Mouse (Mus musculus) thymus, postnatal 0 days (tissue): ENCODE measurements around the gene Pkd1l1. TPM values are rescaled to one million over a fixed set of nuclear protein-coding genes. Genes with fewer than 3 reads are reported as not detected.

Source experiments
- DNase-seq: peaks from one replicate; pipeline ENCODE4 v3.0.0-alpha.2; 2015; ENCODE audit warnings: low spot score
- polyA plus RNA-seq: library from polyadenylated mRNA; unstranded; fragments of >200 nt; fragmentation: Nextera tagmentation; extraction: Ambion mirVana; gene quantifications from 2 replicates; pipeline ENCODE4 v1.2.1, GENCODE M21; 2015

Gene Pkd1l1
- polyA plus RNA-seq: 0.01 and 0.05 TPM in 2 replicates

DNA sequence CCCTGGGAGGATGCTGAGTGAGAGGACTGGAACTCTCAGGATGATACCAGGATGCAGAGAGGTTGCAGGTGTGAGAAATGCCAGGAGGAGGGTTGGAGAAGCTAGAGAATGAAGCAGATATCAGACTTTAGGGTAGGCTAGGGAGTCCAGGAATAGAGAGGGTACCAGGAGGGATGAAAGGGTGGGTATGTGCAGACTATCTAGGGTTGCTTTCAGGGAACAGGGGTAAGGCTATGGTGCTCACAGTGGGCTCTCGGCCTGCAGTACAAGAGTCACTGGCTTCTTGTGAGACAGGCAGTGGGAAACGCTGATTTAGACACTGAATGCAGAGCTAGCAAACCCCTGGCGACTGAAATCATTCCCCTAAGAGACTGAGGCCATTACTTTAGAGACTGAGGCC, at the start of gene Pkd1l1:
TSS of gene Pkd1l1 (minus strand) at position 101 of the 400 bp plus-strand sequence.
- DNase-seq: no peak

DNA sequence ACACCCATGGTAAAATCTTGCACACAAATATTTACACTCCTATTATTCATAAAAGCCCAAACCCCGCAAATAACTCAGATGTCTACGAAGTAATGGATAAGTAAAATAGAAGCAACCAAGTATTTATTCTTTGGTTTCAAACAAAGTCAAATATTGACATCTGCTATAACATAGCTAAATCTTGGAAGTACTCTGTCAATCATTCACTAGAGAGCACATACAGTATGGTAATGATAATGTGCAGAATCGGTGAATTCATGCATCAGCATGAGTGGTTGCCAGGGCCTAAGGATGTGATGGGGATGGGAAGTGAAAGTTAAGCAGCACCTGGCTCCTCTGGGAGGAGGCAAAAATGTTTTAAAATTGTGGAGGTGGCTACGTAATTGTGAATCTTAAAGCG, 47.1 kb upstream of the Pkd1l1 start:
- no peak for DNase-seq

DNA sequence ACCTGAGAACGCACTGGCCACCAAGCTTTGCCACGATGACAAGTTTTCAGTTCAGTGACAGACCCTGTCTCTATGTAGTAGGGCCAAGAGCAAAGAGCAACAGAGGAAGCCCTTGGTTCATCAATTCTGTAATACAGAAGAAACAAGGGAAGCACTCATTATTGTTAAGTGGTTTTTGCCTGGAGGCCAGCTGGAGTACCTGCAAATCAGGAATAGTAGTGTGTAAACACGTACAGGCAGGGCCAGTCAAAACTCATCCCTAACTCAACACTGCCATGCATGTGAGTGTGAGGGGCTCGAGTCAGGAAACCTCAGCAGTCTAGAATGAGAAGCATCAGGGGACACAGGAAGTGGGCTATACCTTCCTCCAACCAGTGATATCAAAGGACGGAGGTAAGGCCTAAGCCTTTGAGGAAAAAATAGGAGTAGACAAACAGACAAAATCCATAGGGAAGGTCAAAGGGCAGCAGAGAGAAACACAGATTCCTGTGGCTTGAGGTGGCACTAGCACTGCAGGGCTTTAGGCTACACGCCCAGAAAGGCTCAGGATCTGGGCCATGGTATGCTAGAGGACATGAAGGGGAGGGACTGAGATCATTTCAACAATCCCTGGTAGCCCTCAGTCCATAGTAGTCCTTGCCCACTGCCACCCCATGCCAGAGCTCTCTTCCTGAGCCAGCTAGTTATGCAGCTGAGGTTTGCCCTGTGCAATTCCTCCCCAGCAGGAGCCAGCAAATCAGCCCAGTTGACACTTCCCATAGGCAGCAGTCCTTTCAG, 45.6 kb upstream of the Pkd1l1 start:
- DNase-seq: no peak

DNA sequence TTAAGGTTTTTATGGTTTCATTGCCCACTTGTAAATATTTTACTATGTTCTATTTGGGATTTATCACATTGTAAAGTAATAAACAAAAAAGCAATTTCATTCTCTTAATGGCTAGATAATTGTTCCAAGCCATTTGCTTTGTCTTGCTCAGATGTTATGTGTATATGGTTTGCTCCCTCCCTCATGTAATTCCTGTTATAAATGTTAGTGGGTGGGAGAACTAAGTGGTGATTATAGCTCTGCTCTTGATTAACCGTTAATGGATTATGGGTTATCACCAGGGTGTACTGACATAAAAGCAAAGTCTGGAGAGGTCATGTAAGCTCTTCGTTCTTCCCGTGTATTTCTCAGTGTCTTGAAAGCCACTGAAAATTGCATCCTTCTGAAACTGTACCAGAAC, 41.7 kb upstream of the Pkd1l1 start:
- DNase-seq: no peak

DNA sequence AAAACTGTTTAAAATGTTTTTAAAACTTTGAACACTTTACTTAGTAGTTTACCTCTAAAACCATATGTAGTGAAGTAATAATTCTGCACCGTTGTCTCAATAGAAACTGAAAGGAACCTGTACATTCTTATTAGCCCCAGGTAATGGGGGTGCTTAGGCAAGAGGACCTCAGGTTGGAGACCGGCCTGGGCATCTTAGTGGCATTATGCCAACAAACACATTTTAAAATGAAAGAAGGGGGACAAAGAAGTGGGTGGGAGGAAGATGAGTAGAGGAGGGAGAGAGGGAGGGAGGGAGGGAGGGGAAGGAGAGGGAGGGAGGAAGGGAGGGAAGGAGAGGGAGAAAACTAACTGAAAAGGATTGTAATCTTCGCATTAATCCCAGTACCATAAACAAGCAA, 38.3 kb upstream of the Pkd1l1 start:
- no peak for DNase-seq

DNA sequence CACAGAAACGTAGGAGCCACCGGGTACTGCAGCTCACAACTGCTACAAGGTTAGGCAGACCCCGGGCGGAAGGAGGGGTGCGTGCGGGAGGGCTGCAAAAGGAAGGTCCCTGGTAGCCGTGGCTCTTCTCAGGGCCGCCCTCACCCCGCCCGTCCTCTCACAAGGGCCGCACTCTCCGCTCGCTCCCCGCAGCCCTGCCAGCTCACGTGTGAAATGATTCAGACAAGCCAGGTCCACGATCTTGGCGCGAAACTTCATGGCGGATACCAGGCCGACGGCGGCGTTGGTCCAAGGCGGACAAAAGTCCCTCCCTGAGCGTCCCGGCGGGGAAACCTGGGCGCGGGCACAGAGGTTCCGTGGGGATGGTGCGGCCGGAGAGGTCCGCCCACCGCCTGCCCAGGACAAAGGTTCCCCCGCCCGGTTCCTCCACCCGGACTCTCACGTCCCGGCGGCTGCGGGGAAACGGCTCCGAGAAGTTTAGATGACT, 37.8 kb upstream of the Pkd1l1 start, which contains the start of gene Hus1:
TSS of gene Hus1 (minus strand) at position 339 of the 487 bp plus-strand sequence.
- peak; percentile 65 for DNase-seq

DNA sequence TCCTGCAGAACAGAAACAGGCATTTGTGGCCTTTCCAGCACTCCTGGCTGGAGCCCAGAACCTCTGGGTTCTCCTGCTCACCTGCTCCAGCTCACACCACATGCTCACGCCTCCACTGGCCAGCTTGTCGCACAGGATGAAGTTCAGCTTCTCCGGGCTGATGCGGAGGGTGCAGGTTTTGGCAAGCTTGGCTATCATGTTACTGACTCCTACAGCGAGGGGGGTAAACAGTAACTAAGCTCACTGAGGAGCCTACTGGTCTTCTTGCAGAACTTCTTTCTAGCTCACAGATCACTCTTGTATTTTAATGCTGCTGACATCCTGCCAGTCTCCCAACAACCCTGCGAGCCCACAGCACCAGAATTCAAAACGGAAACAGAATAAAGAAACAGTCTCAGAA, 37.4 kb upstream of the Pkd1l1 start:
- no peak for DNase-seq

DNA sequence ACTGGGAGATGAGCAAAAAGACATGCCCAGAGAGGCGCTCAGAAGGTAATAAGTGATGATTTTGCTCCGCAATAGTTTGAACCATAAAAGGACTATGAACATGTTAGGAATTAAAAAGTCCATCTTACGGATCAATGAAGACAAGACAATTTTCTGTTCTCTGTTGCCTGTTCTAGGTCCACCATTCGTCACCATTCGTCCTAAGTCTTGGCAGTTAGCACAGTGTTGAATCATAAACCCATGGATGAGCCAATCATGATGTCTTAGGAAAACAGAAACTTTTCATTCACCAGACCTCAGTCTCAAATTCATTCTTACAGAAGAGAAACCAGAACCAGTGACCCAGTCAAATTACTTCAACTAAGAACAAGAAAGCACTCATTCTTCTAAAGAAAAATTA, 35.7 kb upstream of the Pkd1l1 start:
- DNase-seq: no peak

DNA sequence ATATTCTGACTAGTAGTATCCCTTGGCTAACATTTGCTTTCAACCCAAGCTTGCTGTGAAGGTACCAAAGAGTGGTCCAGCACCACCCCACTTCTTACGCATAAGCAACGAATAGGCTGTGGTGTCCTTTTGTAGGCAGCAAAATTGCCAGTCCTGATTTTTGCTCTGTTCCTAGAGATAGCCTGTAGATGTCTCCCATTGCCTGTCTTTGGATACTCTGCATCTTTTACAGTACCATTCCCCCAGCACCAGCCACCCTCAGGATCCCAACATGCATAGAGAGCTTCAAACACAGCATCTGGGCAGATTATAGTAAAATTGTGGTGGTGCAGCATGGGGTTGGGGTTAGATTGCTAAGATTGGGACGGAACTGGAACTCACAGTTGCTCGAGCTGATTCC, 15.0 kb upstream of the Pkd1l1 start:
- DNase-seq: no peak

DNA sequence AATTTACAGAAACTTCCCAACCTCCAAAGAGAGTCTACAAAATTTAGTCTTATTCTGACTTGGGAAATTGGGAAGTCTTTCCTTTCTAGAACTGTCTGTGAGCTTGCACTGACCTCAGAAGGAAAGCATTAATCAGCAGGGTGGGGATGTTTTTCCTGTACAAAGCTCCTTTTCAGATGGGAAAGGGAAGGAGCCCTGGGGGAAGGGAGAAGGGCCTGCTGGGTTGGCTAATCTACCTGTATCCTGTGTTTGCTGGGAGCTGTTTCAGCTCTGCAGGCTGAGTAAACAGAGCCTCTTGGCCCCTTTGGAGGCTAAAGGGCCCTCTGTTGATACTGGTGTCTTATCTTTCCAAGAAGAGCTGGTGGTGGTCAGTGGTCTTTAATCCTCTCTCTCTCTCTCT, 13.0 kb upstream of the Pkd1l1 start:
- DNase-seq: no peak

DNA sequence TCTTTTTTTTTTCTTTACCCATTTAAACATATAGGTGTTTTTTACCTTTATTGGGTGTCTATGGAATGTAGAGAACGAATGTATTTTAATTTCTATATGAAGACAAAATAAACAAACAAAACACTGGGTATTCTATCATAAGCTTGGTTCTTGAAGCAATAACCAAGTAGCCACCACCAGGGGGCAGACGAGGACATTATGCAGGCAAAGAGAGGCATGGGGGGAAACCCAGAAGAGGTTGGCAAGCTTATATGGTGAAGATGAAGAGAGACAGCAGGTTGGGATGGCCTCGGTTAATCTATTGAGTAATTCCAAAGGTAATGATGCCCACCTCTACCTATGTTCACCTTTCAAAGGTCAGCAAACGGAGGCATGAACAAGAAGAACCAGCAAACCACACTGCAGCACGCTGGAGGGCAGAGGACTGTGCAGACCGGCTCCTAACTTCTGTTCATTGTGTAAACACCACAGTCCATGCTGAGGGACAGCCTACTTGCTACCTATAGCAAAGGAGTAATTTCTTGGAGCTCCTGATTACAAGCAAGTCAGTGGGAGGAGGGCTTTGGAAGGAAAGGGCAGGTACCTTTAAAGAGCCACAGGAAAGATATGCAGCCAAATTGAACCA, 10.3 kb upstream of the Pkd1l1 start:
- DNase-seq: peak; percentile 76

DNA sequence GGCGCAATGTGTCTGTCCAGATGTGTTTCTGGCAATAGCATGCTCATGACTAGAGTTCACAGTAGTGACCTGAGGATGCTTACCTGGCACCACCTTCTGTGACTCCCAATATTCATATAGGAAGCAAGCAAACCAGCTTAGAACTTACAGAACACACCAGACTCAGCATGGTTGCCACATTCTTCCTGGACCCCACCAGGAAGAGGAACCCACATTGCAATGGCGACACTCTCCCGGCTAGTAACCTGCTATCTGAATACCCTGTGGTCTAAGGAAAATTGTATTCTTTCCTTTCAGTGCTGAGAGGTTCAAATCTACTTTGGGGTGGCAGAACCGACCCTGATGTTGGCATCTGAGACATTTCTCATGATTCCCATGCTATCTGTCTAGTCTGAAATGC, 5.1 kb upstream of the Pkd1l1 start:
- DNase-seq: no peak

DNA sequence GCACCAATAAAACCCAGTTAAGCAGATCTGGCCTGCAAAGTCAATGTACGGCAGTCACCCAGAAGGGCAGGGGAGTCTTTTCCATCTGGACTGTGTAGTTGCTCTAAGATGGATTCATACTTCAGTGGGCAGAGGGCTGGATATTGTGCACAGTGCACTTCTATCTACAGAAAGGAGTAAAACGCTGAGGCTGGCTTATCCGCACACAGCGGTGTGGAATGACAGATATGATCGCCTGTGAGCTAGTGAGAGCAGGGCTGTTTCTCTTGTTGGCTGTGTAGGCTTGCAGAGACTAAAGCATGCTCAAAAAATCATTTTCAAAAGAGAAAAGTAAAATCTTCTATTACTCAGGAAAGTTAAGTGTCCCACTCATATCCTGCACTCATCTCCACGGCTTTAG, 973 bp downstream of the Pkd1l1 start:
- DNase-seq: no peak

DNA sequence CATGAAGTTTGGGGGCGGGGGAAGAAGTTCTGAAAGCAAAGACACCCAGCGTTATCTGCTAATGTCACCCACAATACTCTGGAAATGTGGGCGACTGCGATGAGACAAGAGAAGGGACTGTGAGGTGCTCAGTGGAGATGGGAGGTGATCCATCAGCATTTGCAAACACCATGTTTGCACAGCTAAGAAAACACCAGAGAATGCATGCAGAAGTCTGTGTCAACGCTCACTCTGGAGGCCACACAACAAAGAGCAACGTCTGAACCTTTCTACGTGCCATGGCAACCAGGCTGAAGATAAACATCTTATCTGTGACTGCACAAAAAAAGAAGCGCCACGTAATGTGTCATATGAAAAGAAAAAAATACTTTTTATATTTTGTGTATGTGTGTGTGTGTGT, 2.6 kb downstream of the Pkd1l1 start:
- DNase-seq: no peak

DNA sequence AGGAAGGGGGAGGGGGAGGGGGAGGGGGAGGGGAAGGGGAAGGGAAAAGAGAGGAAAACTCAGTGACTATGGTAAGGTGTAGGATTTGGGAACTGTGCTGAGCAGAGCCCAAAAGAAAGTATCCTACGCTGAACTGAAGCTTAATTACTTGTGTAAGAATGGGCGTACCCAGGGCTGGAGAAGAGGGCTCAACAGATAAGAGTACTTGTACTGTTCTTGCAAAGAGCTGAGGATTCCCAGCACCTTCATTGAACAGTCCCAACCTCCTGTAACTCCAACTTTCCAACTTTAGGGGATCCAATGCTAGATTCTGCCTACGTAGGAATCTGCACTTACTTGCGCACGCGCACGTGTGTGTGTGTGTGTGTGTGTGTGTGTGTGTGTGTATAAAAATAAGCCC, 5.0 kb downstream of the Pkd1l1 start:
- no peak for DNase-seq

DNA sequence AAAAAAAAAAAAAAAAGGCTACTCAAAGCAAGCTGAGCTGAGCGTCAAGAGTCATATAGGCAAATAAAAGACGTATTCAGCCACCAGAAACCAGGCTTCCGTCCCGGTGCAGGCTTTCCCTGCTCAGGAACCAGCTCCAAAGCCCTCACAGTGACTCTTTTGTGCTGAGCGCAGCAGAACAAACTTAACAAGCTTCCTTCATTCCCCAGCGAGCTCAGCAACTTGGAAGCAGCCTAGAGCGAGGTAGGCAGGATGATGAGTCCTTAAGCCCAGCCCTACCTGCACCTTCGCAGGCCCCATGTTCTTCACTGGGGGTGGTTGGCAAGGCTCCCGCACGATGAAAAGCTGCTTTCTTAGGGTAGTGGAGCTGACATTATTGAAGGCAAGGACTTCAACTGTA, 14.5 kb downstream of the Pkd1l1 start:
- no peak for DNase-seq

DNA sequence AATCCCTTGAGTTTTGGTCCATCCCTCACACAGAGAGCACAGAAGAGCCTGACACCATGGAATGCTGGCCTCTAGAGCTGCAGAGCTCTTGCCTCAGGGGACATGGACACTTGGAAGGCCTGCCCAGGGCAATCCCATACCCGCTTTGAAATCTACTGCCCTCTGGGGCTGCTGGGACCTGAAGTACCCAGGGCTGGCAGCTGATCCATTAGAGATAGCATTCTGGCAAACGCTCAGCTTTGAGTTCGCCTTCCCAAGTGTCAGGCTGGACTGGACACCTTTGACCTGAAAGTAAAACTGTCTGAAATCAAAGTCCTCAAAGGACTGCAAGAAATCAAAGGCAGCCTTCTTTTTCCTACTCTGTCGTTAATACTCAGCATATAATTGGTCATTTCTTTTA, 15.0 kb downstream of the Pkd1l1 start:
- no peak for DNase-seq

DNA sequence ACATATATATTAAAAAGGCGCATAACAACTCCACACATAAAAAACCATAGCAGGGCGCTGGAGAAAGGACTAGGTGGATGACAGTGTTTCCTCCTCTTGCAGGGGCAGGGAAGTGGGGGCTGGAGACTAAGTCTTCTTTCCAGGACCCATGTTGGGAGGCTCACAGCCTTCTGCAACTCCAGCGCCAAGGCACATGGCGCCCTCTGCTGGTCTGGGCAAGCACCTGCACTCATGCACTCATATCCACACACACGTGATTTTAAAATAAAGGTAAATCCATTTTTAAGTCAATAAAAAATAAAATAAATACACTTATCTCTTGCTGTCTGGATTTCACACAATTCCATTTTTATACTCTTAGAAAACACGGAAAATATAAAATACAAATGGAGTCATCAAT, 16.0 kb downstream of the Pkd1l1 start:
- peak; percentile 5 for DNase-seq

DNA sequence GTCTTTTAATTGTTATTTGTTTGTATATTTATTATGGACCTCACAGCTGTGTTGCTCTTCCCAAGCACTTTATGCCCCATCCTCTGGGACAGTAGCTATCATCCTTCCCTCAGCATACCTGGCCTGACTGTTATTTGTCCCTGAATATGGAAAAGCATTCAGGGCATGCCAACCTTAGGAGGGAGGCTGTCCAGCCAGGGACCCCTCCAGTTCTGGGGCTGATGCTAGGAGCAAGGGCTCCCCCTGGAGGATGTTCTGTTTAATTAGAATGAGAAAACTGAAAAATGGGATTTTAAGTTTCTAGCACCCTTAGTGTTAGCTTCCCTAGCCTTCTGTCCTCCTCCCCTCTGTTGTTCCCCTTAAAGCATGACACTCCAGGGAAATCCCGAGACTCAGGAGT, 17.4 kb downstream of the Pkd1l1 start:
- DNase-seq: peak; percentile 40

DNA sequence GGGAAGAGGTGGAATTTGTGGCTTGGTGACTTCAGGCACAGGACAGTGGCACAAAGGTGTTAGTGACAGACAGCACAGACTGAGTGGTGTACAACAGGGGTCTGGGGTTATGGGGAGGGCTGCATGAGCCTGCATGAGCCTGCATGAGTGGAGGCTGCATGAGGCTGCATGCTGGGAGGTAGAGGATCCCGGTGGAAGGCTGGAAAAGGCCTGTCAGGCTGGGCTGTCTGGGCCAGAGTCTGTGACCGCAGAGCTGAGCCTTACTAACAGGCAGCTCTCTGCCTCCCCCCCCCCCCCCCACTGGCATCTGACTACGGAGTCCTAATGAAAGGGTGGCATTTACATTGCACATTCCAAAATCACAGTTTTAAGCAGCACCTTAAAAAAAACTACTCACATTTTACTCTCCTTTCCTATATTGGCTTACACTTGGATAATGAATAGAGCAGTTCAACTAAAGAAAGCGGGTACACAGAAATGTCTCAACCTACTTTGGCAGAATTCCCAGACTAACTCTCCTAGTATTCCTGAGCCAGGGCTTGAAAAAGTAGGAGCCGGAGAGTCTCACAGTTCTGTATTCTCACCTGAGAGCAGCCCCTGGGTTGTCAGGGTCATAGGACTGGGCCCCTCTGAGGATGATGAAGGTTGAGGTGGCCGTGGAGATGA, 23.2 kb downstream of the Pkd1l1 start:
- DNase-seq: no peak

DNA sequence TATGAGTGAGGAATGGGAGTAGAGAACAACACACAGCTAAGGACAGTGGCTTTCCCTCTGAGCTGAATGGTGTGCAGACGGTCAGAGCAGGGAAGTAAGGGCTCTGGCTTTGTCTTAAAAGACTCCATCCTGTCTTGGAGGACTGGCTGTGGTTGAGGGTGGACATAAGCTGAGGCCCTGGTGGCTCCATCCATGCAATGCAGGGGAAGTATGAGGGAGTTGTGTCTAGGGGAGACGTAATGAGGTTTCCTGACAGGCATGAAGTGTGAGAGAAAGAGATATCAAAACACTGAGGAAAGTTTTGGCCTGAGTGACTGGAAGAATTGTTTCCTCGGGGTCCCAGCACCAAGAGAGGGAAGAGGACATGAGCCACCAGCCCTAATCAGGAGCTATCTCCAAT, 24.2 kb downstream of the Pkd1l1 start:
- no peak for DNase-seq

DNA sequence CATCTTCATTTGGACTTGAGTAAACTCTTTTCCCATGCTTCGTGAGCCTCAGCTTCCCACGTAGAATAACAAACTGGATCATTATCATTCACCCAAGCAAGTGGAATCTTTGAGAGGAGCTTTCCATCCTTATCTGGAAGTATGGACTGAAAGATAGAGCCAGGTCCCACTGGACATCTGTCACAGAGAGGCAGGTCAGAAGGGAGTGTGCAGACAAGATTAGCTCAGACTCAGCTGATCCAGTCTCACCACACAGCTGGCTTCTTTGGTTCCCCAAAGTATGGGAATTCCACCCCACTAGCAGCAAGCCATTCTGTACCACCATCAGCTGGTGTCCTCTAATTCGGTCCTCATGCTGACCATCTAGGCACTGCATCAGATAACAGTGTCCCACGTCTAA, 29.0 kb downstream of the Pkd1l1 start:
- DNase-seq: no peak
